Mouse (Mus musculus) myocyte (in vitro differentiated cells): ENCODE results near the gene Tnfaip8l2. TPM values are rescaled to one million over a fixed set of nuclear protein-coding genes. Genes with fewer than 3 reads are reported as not detected.
A peak's percentile ranks its signal among the peaks of the same experiment; 100 is the strongest.

Experiments
- H3K27me3 ChIP-seq: one replicate; pipeline ENCODE4 v1.6.1; 2011; ENCODE audit not compliant: control insufficient read depth, insufficient read depth, insufficient read length
- H3K36me3 ChIP-seq: one replicate; pipeline ENCODE4 v1.6.1; 2011; ENCODE audit not compliant: control insufficient read depth, insufficient read depth
- H3K4me2 ChIP-seq: one replicate; pipeline ENCODE4 v1.6.1; 2011; ENCODE audit warnings: low read depth, control low read depth
- H3K4me3 ChIP-seq: one replicate; pipeline ENCODE4 v1.5.1; 2011; ENCODE audit warnings: mild to moderate bottlenecking, control low read depth, moderate library complexity
- H3K79me2 ChIP-seq: one replicate; pipeline ENCODE4 v1.6.1; 2011; ENCODE audit not compliant: control insufficient read depth, insufficient read depth
- H3ac ChIP-seq: one replicate; pipeline ENCODE4 v1.6.1; 2011; ENCODE audit not compliant: control insufficient read depth, insufficient read length
- CEBPB ChIP-seq: IDR thresholded peaks from 2 replicates; pipeline ENCODE4 v1.6.1; 2011; ENCODE audit warnings: mild to moderate bottlenecking, moderate library complexity; ENCODE audit not compliant: poor library complexity, insufficient read depth, severe bottlenecking
- E2F4 ChIP-seq: IDR thresholded peaks from one replicate; pipeline ENCODE4 v1.6.1; 2011; ENCODE audit warnings: mild to moderate bottlenecking, control low read depth, moderate library complexity; ENCODE audit not compliant: insufficient read depth
- MAX ChIP-seq: IDR thresholded peaks from one replicate; pipeline ENCODE4 v1.6.1; 2011; ENCODE audit warnings: low read depth, mild to moderate bottlenecking, control low read depth
- MYOD1 ChIP-seq, 3 experiments: IDR thresholded peaks; one replicate each; pipeline ENCODE4 v1.6.1; 2011; ENCODE audit warnings: control low read depth in 2 of 3, low read depth in 2 of 3, mild to moderate bottlenecking in 2 of 3, moderate library complexity in 1 of 3; ENCODE audit not compliant: insufficient read length in 2 of 3, control insufficient read depth in 1 of 3
- MYOG ChIP-seq, 3 experiments: IDR thresholded peaks; one replicate each; pipeline ENCODE4 v1.6.1; 2011; ENCODE audit warnings: control low read depth in 2 of 3, low read depth in 2 of 3, mild to moderate bottlenecking in 2 of 3; ENCODE audit not compliant: insufficient read length in 2 of 3, control insufficient read depth in 1 of 3, insufficient read depth in 1 of 3
- POLR2A ChIP-seq: IDR thresholded peaks from one replicate; pipeline ENCODE4 v1.6.1; 2011; ENCODE audit warnings: low read depth, mild to moderate bottlenecking, control low read depth, moderate library complexity; ENCODE audit not compliant: insufficient read length
- POLR2AphosphoS2 ChIP-seq: IDR thresholded peaks from one replicate; pipeline ENCODE4 v1.6.1; 2011; ENCODE audit warnings: low read depth, control low read depth; ENCODE audit not compliant: insufficient read length
- REST ChIP-seq: IDR thresholded peaks from one replicate; pipeline ENCODE4 v1.6.1; 2011; ENCODE audit warnings: mild to moderate bottlenecking, control low read depth, moderate library complexity; ENCODE audit not compliant: insufficient read depth, insufficient read length
- SRF ChIP-seq: IDR thresholded peaks from one replicate; pipeline ENCODE4 v1.6.1; 2011; ENCODE audit warnings: low read depth; ENCODE audit not compliant: control insufficient read depth, insufficient read length
- TCF12 ChIP-seq: IDR thresholded peaks from one replicate; pipeline ENCODE4 v1.6.1; 2011; ENCODE audit warnings: mild to moderate bottlenecking, control low read depth; ENCODE audit not compliant: poor library complexity, insufficient read depth, severe bottlenecking
- TCF3 ChIP-seq: IDR thresholded peaks from one replicate; pipeline ENCODE4 v1.6.1; 2011; ENCODE audit warnings: low read depth, control low read depth; ENCODE audit not compliant: insufficient read length
- USF1 ChIP-seq: IDR thresholded peaks from one replicate; pipeline ENCODE4 v1.6.1; 2011; ENCODE audit warnings: low read depth, mild to moderate bottlenecking, control low read depth, moderate library complexity
- polyA plus RNA-seq: library from polyadenylated mRNA; unstranded; fragments of >200 nt; fragmentation: generic; extraction: Trizol; gene quantifications from one replicate; pipeline ENCODE4 v1.2.1, GENCODE M21; 2012; ENCODE audit warnings: missing spikeins

The Tnfaip8l2 gene
- polyA plus RNA-seq, 1 experiment = 0.22 TPM

DNA sequence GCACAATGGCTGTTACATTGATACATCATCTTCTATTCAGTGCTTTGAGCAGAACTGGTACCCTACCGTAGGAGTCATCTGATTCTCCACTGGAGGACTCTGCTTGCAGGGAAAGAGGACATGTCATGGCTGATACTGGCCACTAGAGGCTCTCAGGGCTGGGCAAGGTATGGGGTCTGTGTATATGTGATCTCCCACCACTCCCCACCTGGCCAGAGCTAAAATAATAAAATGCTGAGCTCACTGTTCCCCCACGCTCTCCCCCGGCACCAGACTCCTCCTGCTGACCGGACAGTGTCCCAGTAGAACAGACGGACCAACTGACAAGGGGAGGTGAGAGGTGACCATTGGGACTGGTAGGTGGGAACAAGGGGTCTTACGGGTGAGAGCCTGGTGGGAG is 17.9 kb downstream of the Tnfaip8l2 start, which contains the start of gene Tmod4:
Gene Tmod4, plus strand, starts transcription at position 231 of the 400 bp plus-strand sequence.
- no peaks in the 10 kb centered on the region for H3K27me3 ChIP-seq
- H3K4me3 ChIP-seq = no peak within 1 kb of the TSS
- no peaks in the 10 kb centered on the region for H3K79me2 ChIP-seq
- no peak within 1 kb of the TSS for H3K4me2 ChIP-seq
- H3K36me3 ChIP-seq = peaks cover 4% of the 10 kb centered on the region
- TF ChIP-seq POLR2A (no peak), USF1 (no peak)
- H3ac ChIP-seq = no peak within 1 kb of the TSS

DNA sequence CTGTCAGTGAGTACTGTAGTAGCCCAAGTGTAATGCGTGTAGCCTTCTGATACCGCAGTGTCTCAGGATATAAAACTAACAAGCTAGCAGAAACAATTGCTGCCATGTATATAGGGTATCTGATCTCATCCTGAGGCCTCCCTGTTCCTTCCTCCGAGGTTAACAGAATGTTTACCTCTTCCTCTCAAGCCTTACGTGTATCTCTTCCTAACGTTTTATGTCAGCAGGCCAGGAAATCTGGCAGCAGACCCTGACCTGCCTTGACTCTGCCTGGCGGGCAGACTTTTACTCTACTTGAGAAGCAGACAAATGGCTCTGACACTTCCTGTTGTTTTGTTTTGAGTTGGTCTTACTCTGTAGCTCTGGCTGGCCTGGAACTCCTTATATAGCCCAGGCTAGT is 20.6 kb downstream of the Tnfaip8l2 start:
- TF ChIP-seq REST (no peak), TCF12 (no peak), MYOD1 (IDR thresholded peaks at IDR 0.05; ENCODE audit: control insufficient read depth in 1 of 3, insufficient read length in 2 of 3, low read depth in 2 of 3) (no peak), MYOG (IDR thresholded peaks at IDR 0.05; ENCODE audit: control insufficient read depth in 1 of 3, insufficient read depth in 1 of 3, insufficient read length in 2 of 3, low read depth in 2 of 3) (no peak), E2F4 (no peak), MAX (no peak)
- Histone ChIP-seq H3K4me2 (no peak overlapping the region), H3K27me3 (no peaks in the 10 kb centered on the region), H3K79me2 (no peaks in the 10 kb centered on the region), H3ac (no peak overlapping the region), H3K4me3 (no peak overlapping the region), H3K36me3 (peaks cover 7% of the 10 kb centered on the region)

DNA sequence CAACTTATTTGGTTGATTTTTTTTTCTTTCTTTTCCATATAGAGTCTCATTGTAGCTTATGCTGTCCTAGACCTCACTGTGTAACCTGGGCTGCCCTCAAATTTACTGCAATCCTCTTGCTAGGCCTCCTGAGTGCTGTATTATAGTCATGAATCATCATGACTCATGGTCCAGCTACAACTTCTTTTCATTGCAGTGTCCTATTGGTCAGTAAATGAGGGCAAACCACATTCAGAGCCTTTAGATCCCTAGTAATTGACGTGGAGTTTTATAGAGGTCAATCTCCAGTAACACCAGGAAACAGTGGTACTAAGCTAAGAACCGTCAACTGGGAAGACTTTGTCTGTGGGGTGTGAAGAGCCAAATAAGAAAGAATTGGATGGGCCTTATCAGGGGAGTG is 24.4 kb downstream of the Tnfaip8l2 start:
- Histone ChIP-seq H3K4me2 (peak overlapping the region; percentile 24), H3K36me3 (peaks cover 7% of the 10 kb centered on the region), H3K79me2 (peaks cover 12% of the 10 kb centered on the region), H3K27me3 (no peaks in the 10 kb centered on the region), H3K4me3 (no peak overlapping the region), H3ac (no peak overlapping the region)
- no peak for TF ChIP-seq MYOD1 (IDR thresholded peaks at IDR 0.05; ENCODE audit: control insufficient read depth in 1 of 3, insufficient read length in 2 of 3, low read depth in 2 of 3)

DNA sequence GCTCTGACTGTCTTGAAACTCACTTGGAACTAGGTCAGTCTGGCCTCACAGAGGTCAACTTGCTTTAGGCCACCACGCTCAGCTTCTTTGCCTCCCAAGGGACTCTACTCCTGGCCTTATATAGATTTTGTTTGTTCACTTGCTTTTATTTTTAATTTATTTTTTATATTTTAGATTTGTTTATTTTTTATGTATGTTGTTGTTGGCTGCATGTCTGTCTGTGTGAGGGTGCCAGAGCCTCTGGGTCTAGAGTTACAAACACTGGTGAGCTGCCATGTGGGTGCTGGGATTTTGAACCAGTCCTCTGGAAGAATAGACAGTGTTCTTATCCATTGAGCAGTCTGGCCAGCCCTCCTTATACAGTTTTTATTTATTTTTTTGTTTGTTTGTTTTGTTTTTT is 29.4 kb downstream of the Tnfaip8l2 start:
- no peaks in the 10 kb centered on the region for H3K36me3 ChIP-seq
- TF ChIP-seq USF1 = no peak
- TF ChIP-seq TCF12 = no peak
- no peak for TF ChIP-seq E2F4
- no peak for TF ChIP-seq MYOG (IDR thresholded peaks at IDR 0.05; ENCODE audit: control insufficient read depth in 1 of 3, insufficient read depth in 1 of 3, insufficient read length in 2 of 3, low read depth in 2 of 3)
- no peak overlapping the region for H3K4me3 ChIP-seq
- H3K4me2 ChIP-seq = peak overlapping the region; percentile 63
- no peaks in the 10 kb centered on the region for H3K27me3 ChIP-seq
- no peak overlapping the region for H3ac ChIP-seq
- peaks cover 24% of the 10 kb centered on the region for H3K79me2 ChIP-seq

DNA sequence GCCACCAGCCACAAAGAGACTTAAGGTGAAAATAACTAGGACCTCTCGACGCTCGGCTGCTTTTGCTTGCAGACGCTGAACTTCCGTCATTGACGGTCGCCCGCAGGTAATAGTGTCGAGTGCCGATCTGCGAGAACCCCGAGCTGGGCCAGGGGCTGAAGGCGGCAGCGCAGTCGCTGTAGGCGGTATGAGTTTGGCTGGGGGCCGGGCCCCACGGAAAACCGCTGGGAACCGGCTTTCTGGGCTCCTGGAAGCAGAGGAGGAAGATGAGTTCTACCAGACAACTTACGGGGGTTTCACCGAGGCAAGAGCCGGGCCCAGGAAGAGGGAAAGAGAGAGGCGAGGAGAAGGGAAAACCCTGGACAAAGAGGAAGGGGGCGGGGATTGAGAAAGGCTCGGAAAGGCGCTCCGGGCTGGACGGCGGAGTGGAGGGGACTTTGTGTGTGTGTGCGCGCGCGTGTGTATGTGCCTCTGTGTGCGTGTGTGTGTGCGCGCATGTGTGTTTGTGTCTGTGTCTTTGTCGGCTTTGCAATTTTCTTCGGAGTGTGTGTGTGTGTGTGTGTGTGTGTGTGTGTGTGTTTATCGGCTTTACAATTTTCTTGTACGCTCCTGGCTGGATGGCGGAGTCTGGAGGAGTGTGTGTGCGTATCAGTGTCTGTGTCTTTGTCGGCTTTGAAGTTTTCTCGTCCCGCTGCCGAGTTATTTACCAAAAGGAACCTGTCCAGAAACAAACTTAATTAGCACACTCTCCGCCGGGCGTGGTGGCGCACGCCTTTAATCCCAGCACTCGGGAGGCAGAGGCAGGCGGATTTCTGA is 31.0 kb downstream of the Tnfaip8l2 start, which contains the start of gene Vps72:
Gene Vps72, plus strand, starts transcription at position 112 of the 816 bp plus-strand sequence.
- Histone ChIP-seq H3K4me3 (peak within 1 kb of the TSS; percentile 73), H3K27me3 (no peaks in the 10 kb centered on the region), H3K79me2 (peaks cover 30% of the 10 kb centered on the region), H3K4me2 (peak within 1 kb of the TSS; percentile 63), H3K36me3 (no peaks in the 10 kb centered on the region), H3ac (peak within 1 kb of the TSS; percentile 5)
- TF ChIP-seq TCF3 = no peak
- TF ChIP-seq E2F4 = no peak
- TF ChIP-seq TCF12 = no peak
- peak; percentile 64 for TF ChIP-seq POLR2A
- TF ChIP-seq USF1 = no peak
- no peak for TF ChIP-seq REST
- no peak for TF ChIP-seq MAX
- no peak for TF ChIP-seq MYOD1 (IDR thresholded peaks at IDR 0.05; ENCODE audit: control insufficient read depth in 1 of 3, insufficient read length in 2 of 3, low read depth in 2 of 3)
- TF ChIP-seq SRF = peak; percentile 85
- TF ChIP-seq MYOG (IDR thresholded peaks at IDR 0.05; ENCODE audit: control insufficient read depth in 1 of 3, insufficient read depth in 1 of 3, insufficient read length in 2 of 3, low read depth in 2 of 3) = peak in 1 of 3 experiments; percentile 22
- TF ChIP-seq CEBPB = 0 out of 2 replicates have a peak, but pooled peaks have one; percentile 1
- peak; percentile 32 for TF ChIP-seq POLR2AphosphoS2
